Mouse (Mus musculus) testis, adult 2 months (tissue): ENCODE results near the gene Olfr462. TPM values are rescaled to one million over a fixed set of nuclear protein-coding genes. Genes with fewer than 3 reads are reported as not detected.

Source experiments
- H3K27ac ChIP-seq: fragments of 200-500 bp; 2 replicates; pipeline ENCODE4 v1.5.1; 2012; ENCODE audit warnings: low read depth, low read length; ENCODE audit not compliant: control insufficient read depth, insufficient read depth
- H3K27me3 ChIP-seq: fragments of 200-500 bp; 2 replicates; pipeline ENCODE4 v1.6.1; 2012; ENCODE audit warnings: mild to moderate bottlenecking, low read length, moderate library complexity; ENCODE audit not compliant: control insufficient read depth, insufficient read depth
- H3K36me3 ChIP-seq: fragments of 200-500 bp; 2 replicates; pipeline ENCODE4 v1.6.1; 2012; ENCODE audit warnings: mild to moderate bottlenecking, low read length; ENCODE audit not compliant: control insufficient read depth, insufficient read depth
- H3K4me1 ChIP-seq: fragments of 200-500 bp; 2 replicates; pipeline ENCODE4 v1.6.1; 2012; ENCODE audit warnings: low read length; ENCODE audit not compliant: control insufficient read depth, insufficient read depth
- H3K4me3 ChIP-seq: fragments of 200-500 bp; 2 replicates; pipeline ENCODE4 v1.5.1; 2012; ENCODE audit warnings: low read depth, mild to moderate bottlenecking, low read length, moderate library complexity, mixed read lengths; ENCODE audit not compliant: control insufficient read depth
- CTCF ChIP-seq: fragments of 200-500 bp; IDR thresholded peaks from 2 replicates; pipeline ENCODE4 v1.5.1; 2012; ENCODE audit warnings: low read depth, mild to moderate bottlenecking, inconsistent platforms, low read length, moderate library complexity; ENCODE audit not compliant: control insufficient read depth, insufficient read depth, insufficient replicate concordance
- POLR2A ChIP-seq: fragments of 200-500 bp; IDR thresholded peaks from 2 replicates; pipeline ENCODE4 v1.6.1; 2012; ENCODE audit warnings: low read depth, mild to moderate bottlenecking, inconsistent platforms, low read length, moderate library complexity; ENCODE audit not compliant: control insufficient read depth
- polyA plus RNA-seq: library from polyadenylated mRNA; depleted of rRNA; stranded (reverse); fragments of >200 nt; gene quantifications from 2 replicates; pipeline ENCODE4 v1.2.3, GENCODE M21; 2012; rRNA removed

The Olfr462 gene
- polyA plus RNA-seq, 1 experiment: not detected

- TF ChIP-seq POLR2A (no peak), CTCF (no peak)
- Histone ChIP-seq H3K27me3 (no peaks in the 10 kb centered on the region), H3K27ac (no peak overlapping the region), H3K4me3 (no peak overlapping the region), H3K4me1 (peaks cover 2% of the 10 kb centered on the region), H3K36me3 (no peaks in the 10 kb centered on the region)
Observed at GRCm38 (mm10) chr11:87846968-87847600, 45.0 kb downstream of the Olfr462 start.

- Histone ChIP-seq H3K4me1 (no peaks in the 10 kb centered on the region), H3K36me3 (no peaks in the 10 kb centered on the region), H3K27ac (no peak overlapping the region), H3K27me3 (no peaks in the 10 kb centered on the region), H3K4me3 (no peak overlapping the region)
- TF ChIP-seq POLR2A (no peak), CTCF (no peak)
Observed at GRCm38 (mm10) chr11:87841436-87841835, 50.6 kb downstream of the Olfr462 start.

GRCm38 (mm10) chr11:87840676-87841075, 51.4 kb downstream of the Olfr462 start:
- H3K27ac ChIP-seq: no peak overlapping the region
- H3K36me3 ChIP-seq: no peaks in the 10 kb centered on the region
- H3K4me3 ChIP-seq: no peak overlapping the region
- no peaks in the 10 kb centered on the region for H3K4me1 ChIP-seq
- H3K27me3 ChIP-seq: no peaks in the 10 kb centered on the region
- TF ChIP-seq CTCF (no peak), POLR2A (no peak)

Other genes starting within 250 kb of the Olfr462 start
- 2.3 and 3.4 TPM in 2 replicates for gene Rnf43, start 229.5 kb downstream of the Olfr462 start, polyA plus RNA-seq
- 50.9 and 54.9 TPM in 2 replicates for gene Supt4a, start 154.7 kb downstream of the Olfr462 start, polyA plus RNA-seq
- gene Tspoap1, start 131.7 kb downstream of the Olfr462 start, polyA plus RNA-seq: 10.3 and 11.8 TPM in 2 replicates
- gene Mpo, start 98.7 kb downstream of the Olfr462 start, polyA plus RNA-seq: 1.9 and 5.5 TPM in 2 replicates
- 4.9 and 11.1 TPM in 2 replicates for gene Lpo, start 64.0 kb downstream of the Olfr462 start, polyA plus RNA-seq
- 19.0 and 20.6 TPM in 2 replicates for gene Mks1, start 39.1 kb downstream of the Olfr462 start, polyA plus RNA-seq
- 0.05 TPM in 1 of 2 replicates, not detected in the other for gene Epx, start 16.7 kb downstream of the Olfr462 start, polyA plus RNA-seq
- gene Olfr463, start 5.1 kb upstream of the Olfr462 start, polyA plus RNA-seq: not detected in 2 replicates
- gene Olfr464, start 28.7 kb upstream of the Olfr462 start, polyA plus RNA-seq: not detected in 2 replicates
- gene Dynll2, start 95.3 kb upstream of the Olfr462 start, polyA plus RNA-seq: 217 and 218 TPM in 2 replicates
- gene Srsf1, start 155.1 kb upstream of the Olfr462 start, polyA plus RNA-seq: 68.5 and 95.9 TPM in 2 replicates
- 4.1 and 4.4 TPM in 2 replicates for gene Vezf1, start 176.0 kb upstream of the Olfr462 start, polyA plus RNA-seq
- 1.9 and 3.9 TPM in 2 replicates for gene Cuedc1, start 205.8 kb upstream of the Olfr462 start, polyA plus RNA-seq